Mouse (Mus musculus) right cerebral cortex, postnatal 4 days (tissue): ENCODE results near the gene Dgkh.

Experiments used
- DNase-seq: peaks from one replicate; pipeline ENCODE4 v3.0.0-alpha.2; 2022

The Dgkh gene

DNA sequence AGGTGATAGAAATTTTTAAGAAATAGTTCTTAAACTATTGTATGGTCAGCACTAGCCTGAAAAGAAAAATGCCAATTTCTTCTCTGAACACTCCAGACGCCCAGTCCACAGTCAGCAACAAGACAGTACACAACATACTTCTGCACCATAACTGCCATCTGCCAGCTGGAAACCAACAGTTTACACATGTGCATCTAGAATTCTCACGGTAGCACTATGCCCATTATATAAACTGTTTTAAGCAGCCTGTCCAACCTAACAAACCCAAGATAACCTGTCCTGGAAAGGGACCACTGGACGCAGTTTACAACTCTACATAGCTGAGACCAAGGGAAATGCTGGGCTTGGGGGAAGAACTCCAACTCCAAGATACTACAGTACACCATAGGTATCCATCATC lies 198.9 kb downstream of the Dgkh start:
- DNase-seq = no peak

DNA sequence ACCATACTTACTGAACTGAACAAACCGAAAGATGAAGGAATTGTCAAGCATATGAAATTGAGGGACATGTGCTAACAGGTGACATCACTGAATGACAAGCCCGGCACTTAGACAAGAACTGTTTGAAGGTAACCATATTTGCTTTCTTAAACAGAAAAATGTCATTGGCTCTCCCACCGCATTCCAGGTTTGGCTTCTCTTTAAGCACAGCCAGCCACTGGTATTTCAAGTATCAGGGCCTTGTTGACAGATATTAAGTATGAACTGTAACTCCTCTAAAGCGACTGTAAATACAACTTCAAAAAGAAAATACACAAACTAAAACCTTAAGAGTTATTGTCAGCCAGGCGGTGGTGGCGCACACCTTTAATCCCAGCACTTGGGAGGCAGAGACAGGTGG lies 200.2 kb downstream of the Dgkh start:
- no peak for DNase-seq

GRCm38 (mm10) chr14:78530256-78530655 lies 202.3 kb downstream of the Dgkh start:
- DNase-seq = no peak

- no peak for DNase-seq
Measured at GRCm38 (mm10) chr14:78528461-78529425, 203.8 kb downstream of the Dgkh start.

- no peak for DNase-seq
Measured at GRCm38 (mm10) chr14:78526907-78527306, 205.7 kb downstream of the Dgkh start.

DNA sequence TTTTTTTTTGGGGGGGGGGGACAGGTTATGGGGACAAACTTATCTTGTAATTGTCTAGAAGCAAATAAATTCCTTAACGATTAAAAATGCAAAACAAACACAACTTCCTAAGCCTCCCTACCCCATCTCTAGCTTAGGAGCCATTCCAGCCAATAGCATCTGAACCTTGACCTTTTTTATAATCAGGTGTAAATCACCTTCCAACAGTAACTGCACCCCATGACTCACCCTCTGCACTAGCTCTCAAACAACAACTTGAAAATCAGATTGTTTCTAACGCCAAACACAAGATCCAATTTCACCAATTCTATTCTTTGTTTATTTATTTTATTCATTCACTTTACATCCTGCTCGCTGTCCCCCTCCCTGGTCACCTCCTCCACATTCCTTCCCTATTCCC lies 206.1 kb downstream of the Dgkh start:
- DNase-seq = no peak

DNA sequence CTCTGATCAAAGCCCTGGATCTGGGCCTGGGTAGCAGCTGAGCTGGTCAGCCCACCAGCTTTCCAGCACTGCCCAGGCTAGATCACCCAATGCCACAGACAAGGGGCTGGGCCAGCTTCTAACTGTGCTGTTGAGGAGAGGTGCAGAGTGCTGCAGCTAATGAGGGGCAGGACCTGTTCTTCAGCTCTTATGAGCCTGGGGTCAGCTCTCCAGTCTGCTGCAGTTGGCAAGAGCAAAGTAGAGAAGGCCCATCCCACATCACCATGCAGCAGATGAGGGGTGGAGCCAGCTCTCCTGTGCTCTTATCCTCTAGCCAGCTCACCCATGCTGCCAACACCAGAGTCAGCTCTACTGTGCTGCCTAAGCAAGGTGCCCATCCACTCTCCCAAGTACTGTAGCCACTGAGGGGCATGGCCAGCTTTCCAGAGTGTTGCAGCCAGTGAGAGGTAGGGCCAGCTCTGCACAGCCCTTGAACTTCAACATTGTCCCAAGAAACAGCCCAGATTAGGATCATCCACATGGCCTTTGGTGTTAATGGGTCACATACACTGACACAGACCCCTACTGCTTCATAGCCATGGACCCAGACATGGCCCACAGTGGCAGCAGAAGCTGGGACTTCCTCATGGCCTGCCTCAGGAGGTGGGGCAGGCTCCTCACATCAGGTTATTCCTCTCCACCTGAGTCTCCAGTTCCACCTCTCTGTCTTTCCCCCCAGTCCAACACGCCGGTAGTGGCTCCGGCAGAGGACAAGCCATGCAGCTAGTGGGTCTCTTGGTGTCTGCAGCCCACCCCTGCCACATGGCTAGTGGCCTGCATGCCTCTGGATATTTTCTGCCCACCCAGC lies 206.7 kb downstream of the Dgkh start:
- DNase-seq = no peak

GRCm38 (mm10) chr14:78525059-78525458 lies 207.5 kb downstream of the Dgkh start:
- DNase-seq = no peak

- DNase-seq = no peak
Measured at GRCm38 (mm10) chr14:78510713-78511112, 221.9 kb downstream of the Dgkh start.

DNA sequence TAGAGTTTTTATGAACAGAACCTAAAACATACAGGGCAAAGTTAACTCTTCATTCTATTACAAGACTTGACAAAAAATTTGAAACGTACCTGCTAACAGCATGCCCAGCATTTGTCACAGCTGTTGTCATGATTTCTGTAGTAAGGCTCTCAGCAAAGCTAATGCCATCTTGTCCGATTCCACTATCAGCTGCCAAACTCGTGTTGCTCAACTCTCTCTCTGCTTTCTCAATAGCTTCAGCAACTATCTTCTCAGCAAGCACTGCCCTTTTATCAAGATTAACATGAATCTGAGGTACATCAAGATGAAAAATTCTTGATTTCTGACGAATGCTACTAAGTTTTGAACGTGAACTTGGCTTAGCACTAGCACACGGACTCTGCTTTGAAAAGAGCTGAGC lies 222.8 kb downstream of the Dgkh start:
- no peak for DNase-seq
